Mouse (Mus musculus): ENCODE results near the gene Hoxd13.

Hoxd13 gene

GRCm38 (mm10) chr2:74708676-74709075 is 40.6 kb downstream of the Hoxd13 start:
- DNase-seq (ENCODE audit: low spot score in 2 of 2), result no peak

GRCm38 (mm10) chr2:74709465-74710419 is 41.6 kb downstream of the Hoxd13 start:
- DNase-seq (ENCODE audit: low spot score in 2 of 2), result no peak

GRCm38 (mm10) chr2:74710929-74711543 is 42.9 kb downstream of the Hoxd13 start:
- no peak for DNase-seq (ENCODE audit: low spot score in 2 of 2)

GRCm38 (mm10) chr2:74711721-74712621 is 43.9 kb downstream of the Hoxd13 start, which contains the start of the genes Hoxd3 and Hoxd4:
Gene Hoxd3 (plus strand): TSS chr2:74711927.
Gene Hoxd4 (plus strand): TSS chr2:74711929.
- no peak for DNase-seq (ENCODE audit: low spot score in 2 of 2)

- no peak for DNase-seq (ENCODE audit: low spot score in 2 of 2)
Measured at GRCm38 (mm10) chr2:74713239-74714150, 45.4 kb downstream of the Hoxd13 start.

GRCm38 (mm10) chr2:74714156-74714789 is 46.2 kb downstream of the Hoxd13 start:
- no peak for DNase-seq (ENCODE audit: low spot score in 2 of 2)

GRCm38 (mm10) chr2:74714881-74715280 is 46.8 kb downstream of the Hoxd13 start:
- DNase-seq (ENCODE audit: low spot score in 2 of 2), result no peak

GRCm38 (mm10) chr2:74715504-74716241 is 47.6 kb downstream of the Hoxd13 start:
- DNase-seq (ENCODE audit: low spot score in 2 of 2), result peak in 1 of 2 experiments; percentile 49

- DNase-seq (ENCODE audit: low spot score in 2 of 2), result no peak
Measured at GRCm38 (mm10) chr2:74720384-74720783, 52.3 kb downstream of the Hoxd13 start.

GRCm38 (mm10) chr2:74720955-74721491 is 52.9 kb downstream of the Hoxd13 start:
- no peak for DNase-seq (ENCODE audit: low spot score in 2 of 2)
